Mouse (Mus musculus): Measurements from ENCODE around the gene Noto.

DNA sequence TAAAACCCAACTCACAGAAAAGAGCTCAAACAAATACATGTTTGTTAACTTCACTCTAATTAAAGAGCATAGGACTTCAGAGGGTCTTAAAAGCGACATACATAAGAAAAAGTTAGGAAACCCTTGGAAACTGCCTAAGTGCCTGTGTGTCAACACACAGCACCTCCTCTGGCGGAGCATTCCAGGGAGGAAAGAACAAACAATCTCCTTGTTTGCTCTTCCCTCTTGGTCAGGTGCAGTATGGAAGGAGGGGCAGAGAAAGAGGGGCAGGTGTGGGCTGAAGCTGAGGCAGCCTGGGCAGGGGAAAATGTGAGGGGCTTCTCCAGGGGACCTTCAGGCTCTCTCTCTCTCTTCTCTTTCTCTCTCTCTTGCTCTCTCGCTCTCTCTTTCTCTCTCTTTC lies 7.9 kb upstream of the Noto start:
- TF ChIP-seq TCF12 (IDR thresholded peaks at IDR 0.05; ENCODE audit: insufficient read depth, poor library complexity, severe bottlenecking) (no peak), POLR2A (IDR thresholded peaks at IDR 0.05; ENCODE audit: insufficient read length, low read depth) (no peak), TCF3 (IDR thresholded peaks at IDR 0.05; ENCODE audit: insufficient read length, low read depth) (no peak), USF1 (IDR thresholded peaks at IDR 0.05; ENCODE audit: low read depth) (no peak), POLR2AphosphoS2 (IDR thresholded peaks at IDR 0.05; ENCODE audit: insufficient read length, low read depth) (no peak), CEBPB (IDR thresholded peaks at IDR 0.05; ENCODE audit: insufficient read depth, poor library complexity, severe bottlenecking) (no peak), MAX (IDR thresholded peaks at IDR 0.05; ENCODE audit: low read depth) (no peak), MYOD1 (IDR thresholded peaks at IDR 0.05; ENCODE audit: control insufficient read depth in 1 of 3, insufficient read length in 2 of 3, low read depth in 2 of 3) (no peak), E2F4 (IDR thresholded peaks at IDR 0.05; ENCODE audit: insufficient read depth) (no peak), SRF (IDR thresholded peaks at IDR 0.05; ENCODE audit: control insufficient read depth, insufficient read length, low read depth) (no peak)

Data from myocyte (in vitro differentiated cells).